8 mouse cellular contexts compared by ENCODE assay signal in the genomic region with DNA sequence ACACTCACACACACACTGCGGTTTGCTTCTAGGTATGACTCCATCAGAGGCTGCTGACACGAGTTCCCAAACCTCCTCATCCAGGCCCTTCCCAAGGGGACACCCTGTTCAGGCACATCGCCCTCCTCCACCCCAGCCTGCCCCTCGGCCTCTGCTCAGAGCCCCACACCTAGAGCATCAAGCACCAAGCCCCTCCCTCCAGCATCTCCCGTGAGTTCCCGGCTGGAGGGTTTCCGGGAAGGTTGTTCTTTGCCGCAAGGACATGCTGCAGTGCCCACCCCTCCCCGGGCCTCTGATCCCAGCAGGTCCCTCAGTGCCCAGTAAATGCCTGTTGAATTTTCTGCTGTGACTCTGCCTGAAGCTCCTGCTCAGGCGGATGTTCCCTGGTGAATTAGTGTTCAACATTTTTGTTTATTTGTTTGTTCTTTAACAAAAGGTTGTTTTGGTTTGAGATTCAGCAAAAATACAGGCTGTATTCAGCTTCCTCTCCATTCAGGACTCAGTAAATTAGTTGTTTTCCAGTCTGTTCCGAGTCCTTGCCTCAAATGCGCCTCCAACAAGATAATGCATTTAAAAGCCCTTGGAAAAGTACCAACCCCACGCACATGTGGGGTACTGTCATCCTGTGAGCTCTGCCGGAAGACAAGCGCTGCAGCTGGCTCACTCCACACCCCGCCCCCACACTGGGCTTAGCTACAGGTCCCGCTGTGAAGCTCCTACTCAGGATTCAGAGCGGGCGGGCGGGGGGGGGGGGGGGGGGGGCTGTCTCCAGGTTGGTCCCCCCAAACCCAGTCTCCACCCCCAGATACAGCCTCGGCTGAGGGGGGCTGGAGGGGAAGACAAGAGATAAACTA. TPM values are rescaled to one million over a fixed set of nuclear protein-coding genes. Genes with fewer than 3 reads are reported as not detected.
A peak's percentile ranks its signal among the peaks of the same experiment; 100 is the strongest.
DNase-seq lines count a peak whose midpoint lies in the region; ATAC-seq and TF ChIP-seq lines count a peak whose summit lies in the region.

No protein-coding gene starts in this region.

- no peak for TF ChIP-seq CTCF in cerebellum, adult 2 months (IDR thresholded peaks at IDR 0.05; ENCODE audit: borderline replicate concordance, insufficient read depth, low read depth, low read length)
- no peak for TF ChIP-seq CTCF in kidney, postnatal 0 days (IDR thresholded peaks at IDR 0.05; ENCODE audit: low read depth)

- ATAC-seq in kidney, postnatal 0 days (replicated peaks; ENCODE audit: low FRiP score, low read depth): peak; percentile 40; the same call in 1 of the 2 replicates

- H3K4me3 ChIP-seq in cerebellum, adult 2 months (replicated peaks; ENCODE audit: insufficient read depth, low read depth, low read length): no peak overlapping the region
- no peak overlapping the region for H3K4me3 ChIP-seq in kidney, postnatal 0 days (replicated peaks; ENCODE audit: low read depth, low read length)

- no peak overlapping the region for H3K9ac ChIP-seq in kidney, postnatal 0 days (ENCODE audit: low read depth, low read length)

- peak; percentile 22 to 50 for DNase-seq in cerebellum, postnatal 4 days (ENCODE audit: low spot score in 2 of 2)
- DNase-seq in cerebellum, adult 2 months: no peak
- peak; percentile 94 for DNase-seq in brain, adult 2 months (ENCODE audit: low read depth, low spot score)
- DNase-seq in frontal cortex, postnatal 36 days (ENCODE audit: low spot score in 2 of 2): peak; percentile 75 to 81
- DNase-seq in kidney, postnatal 0 days (ENCODE audit: low spot score): peak; percentile 73
- peak; percentile 54 for DNase-seq in liver
- peak; percentile 79 for DNase-seq in retina, postnatal 1 day
- no peak for DNase-seq in spleen, postnatal 14 days (ENCODE audit: low spot score in 2 of 2)

- no peaks in the 10 kb centered on the region; the same call in 1 of the 2 replicates for H3K4me1 ChIP-seq in cerebellum, adult 2 months (ENCODE audit: control insufficient read depth, insufficient read depth, low read length)
- H3K4me1 ChIP-seq in kidney, postnatal 0 days (replicated peaks; ENCODE audit: insufficient read depth, low read length): no peaks in the 10 kb centered on the region; the same call in 1 of the 2 replicates

- peaks cover 22% of the 10 kb centered on the region for H3K36me3 ChIP-seq in kidney, postnatal 0 days (ENCODE audit: insufficient read depth, low read length)

- H3K9me3 ChIP-seq in kidney, postnatal 0 days (replicated peaks; ENCODE audit: low read length): no peaks in the 10 kb centered on the region; the same call in none of the 2 replicates

- no peak for TF ChIP-seq POLR2A in cerebellum, adult 2 months (IDR thresholded peaks at IDR 0.05; ENCODE audit: borderline replicate concordance, insufficient read depth, low read length)

- no peak overlapping the region for H3K27ac ChIP-seq in cerebellum, adult 2 months (ENCODE audit: insufficient read depth, low read length)
- H3K27ac ChIP-seq in kidney, postnatal 0 days: no peak overlapping the region

- H3K27me3 ChIP-seq in cerebellum, adult 2 months (ENCODE audit: control insufficient read depth, insufficient read depth, low read length): no peaks in the 10 kb centered on the region
- no peaks in the 10 kb centered on the region for H3K27me3 ChIP-seq in kidney, postnatal 0 days (ENCODE audit: insufficient read depth, low read length)

- 8% methylated on average over 19 of the region's 21 CpGs for WGBS in cerebellum, adult 2 months
- 8% methylated on average over 19 of the region's 21 CpGs for WGBS in kidney, postnatal 0 days

- H3K4me2 ChIP-seq in kidney, postnatal 0 days (ENCODE audit: low read length): peak overlapping the region; percentile 30

RNA-seq across cellular contexts. Expression of a gene that starts 16.6 kb away (rescaled TPM):
- polyA plus RNA-seq in cerebellum, adult 2 months (2012; rRNA removed): 44.3 and 48.2 TPM in 2 replicates
- polyA plus RNA-seq in kidney, postnatal 0 days (2015; fragmentation: Nextera tagmentation; extraction: Ambion mirVana): 50.2 and 51.5 TPM in 2 replicates

RNA-seq across cellular contexts. Expression of a gene that starts 50.6 kb away (rescaled TPM):
- polyA plus RNA-seq in cerebellum, adult 2 months (2012; rRNA removed): 81.7 and 83.0 TPM in 2 replicates
- polyA plus RNA-seq in kidney, postnatal 0 days (2015; fragmentation: Nextera tagmentation; extraction: Ambion mirVana): 6.2 and 8.7 TPM in 2 replicates

Comparison
In these comparisons a context has a peak if more than half of its experiments do, and no peak if none do; other contexts are left out.
1. DNase-seq: peak in cerebellum, postnatal 4 days (2 of 2), brain, adult 2 months (single experiment), frontal cortex, postnatal 36 days (2 of 2), kidney, postnatal 0 days (single experiment), liver (single experiment) and retina, postnatal 1 day (single experiment); none in cerebellum, adult 2 months (0 of 2) and spleen, postnatal 14 days (0 of 2).